Mouse (Mus musculus): ENCODE results near the gene Susd1. TPM values are rescaled to one million over a fixed set of nuclear protein-coding genes. Genes with fewer than 3 reads are reported as not detected.

Susd1 gene
- polyA plus RNA-seq, 1 experiment, result 1.6 TPM

- Histone ChIP-seq H3K27ac (ENCODE audit: insufficient read depth, low read depth, low read length) (no peak overlapping the region), H3K36me3 (ENCODE audit: control insufficient read depth, insufficient read depth, low read length) (no peaks in the 10 kb centered on the region), H3K4me3 (ENCODE audit: low read depth, low read length) (no peak overlapping the region), H3K27me3 (ENCODE audit: control insufficient read depth, insufficient read depth, low read length) (no peaks in the 10 kb centered on the region), H3K4me1 (ENCODE audit: control insufficient read depth, insufficient read depth, insufficient read length, low read length) (no peaks in the 10 kb centered on the region)
- WGBS, result 88% methylated on average over 9 of the region's 9 CpGs
- TF ChIP-seq CTCF (IDR thresholded peaks at IDR 0.05; ENCODE audit: extremely low read depth, insufficient read length, insufficient replicate concordance, low read depth, low read length) (no peak), POLR2A (IDR thresholded peaks at IDR 0.05; ENCODE audit: low read depth, low read length) (no peak)
These were observed 137.2 kb downstream of the Susd1 start for GRCm38 (mm10) chr4:59301025-59301815.

- Histone ChIP-seq H3K36me3 (ENCODE audit: control insufficient read depth, insufficient read depth, low read length) (no peaks in the 10 kb centered on the region), H3K27me3 (ENCODE audit: control insufficient read depth, insufficient read depth, low read length) (no peaks in the 10 kb centered on the region), H3K27ac (ENCODE audit: insufficient read depth, low read depth, low read length) (no peak overlapping the region), H3K4me3 (ENCODE audit: low read depth, low read length) (no peak overlapping the region), H3K4me1 (ENCODE audit: control insufficient read depth, insufficient read depth, insufficient read length, low read length) (peaks cover 5% of the 10 kb centered on the region)
- TF ChIP-seq CTCF (IDR thresholded peaks at IDR 0.05; ENCODE audit: extremely low read depth, insufficient read length, insufficient replicate concordance, low read depth, low read length) (no peak), POLR2A (IDR thresholded peaks at IDR 0.05; ENCODE audit: low read depth, low read length) (no peak)
- 68% methylated on average over 7 of the region's 7 CpGs for WGBS
These were observed 139.5 kb downstream of the Susd1 start for GRCm38 (mm10) chr4:59298719-59299496.

- TF ChIP-seq CTCF (IDR thresholded peaks at IDR 0.05; ENCODE audit: extremely low read depth, insufficient read length, insufficient replicate concordance, low read depth, low read length), result no peak
- no peak for TF ChIP-seq POLR2A (IDR thresholded peaks at IDR 0.05; ENCODE audit: low read depth, low read length)
- WGBS, result 82% methylated on average over 6 of the region's 6 CpGs
- no peak overlapping the region for H3K27ac ChIP-seq (ENCODE audit: insufficient read depth, low read depth, low read length)
These were observed 143.3 kb downstream of the Susd1 start for GRCm38 (mm10) chr4:59295127-59295526.

GRCm38 (mm10) chr4:59294661-59295060, 143.8 kb downstream of the Susd1 start:
- TF ChIP-seq CTCF (IDR thresholded peaks at IDR 0.05; ENCODE audit: extremely low read depth, insufficient read length, insufficient replicate concordance, low read depth, low read length) (no peak), POLR2A (IDR thresholded peaks at IDR 0.05; ENCODE audit: low read depth, low read length) (no peak)
- no peaks in the 10 kb centered on the region for H3K36me3 ChIP-seq (ENCODE audit: control insufficient read depth, insufficient read depth, low read length)
- WGBS, result 71% methylated on average over 3 of the region's 3 CpGs

More at GRCm38 (mm10) chr4:59295127-59295526, 143.3 kb downstream of the Susd1 start:
- H3K36me3 ChIP-seq (ENCODE audit: control insufficient read depth, insufficient read depth, low read length), result no peaks in the 10 kb centered on the region
- no peaks in the 10 kb centered on the region for H3K27me3 ChIP-seq (ENCODE audit: control insufficient read depth, insufficient read depth, low read length)
- peaks cover 5% of the 10 kb centered on the region for H3K4me1 ChIP-seq (ENCODE audit: control insufficient read depth, insufficient read depth, insufficient read length, low read length)
- no peak overlapping the region for H3K4me3 ChIP-seq (ENCODE audit: low read depth, low read length)

GRCm38 (mm10) chr4:59291914-59292718, 146.3 kb downstream of the Susd1 start:
- peaks cover 5% of the 10 kb centered on the region for H3K4me1 ChIP-seq (ENCODE audit: control insufficient read depth, insufficient read depth, insufficient read length, low read length)
- no peak overlapping the region for H3K4me3 ChIP-seq (ENCODE audit: low read depth, low read length)
- H3K27me3 ChIP-seq (ENCODE audit: control insufficient read depth, insufficient read depth, low read length), result no peaks in the 10 kb centered on the region
- WGBS, result 75% methylated on average over 13 of the region's 13 CpGs
- TF ChIP-seq POLR2A (IDR thresholded peaks at IDR 0.05; ENCODE audit: low read depth, low read length) (no peak), CTCF (IDR thresholded peaks at IDR 0.05; ENCODE audit: extremely low read depth, insufficient read length, insufficient replicate concordance, low read depth, low read length) (no peak)
- H3K36me3 ChIP-seq (ENCODE audit: control insufficient read depth, insufficient read depth, low read length), result no peaks in the 10 kb centered on the region
- no peak overlapping the region for H3K27ac ChIP-seq (ENCODE audit: insufficient read depth, low read depth, low read length)

More at GRCm38 (mm10) chr4:59294661-59295060, 143.8 kb downstream of the Susd1 start:
- Histone ChIP-seq H3K4me3 (ENCODE audit: low read depth, low read length) (no peak overlapping the region), H3K27me3 (ENCODE audit: control insufficient read depth, insufficient read depth, low read length) (no peaks in the 10 kb centered on the region), H3K27ac (ENCODE audit: insufficient read depth, low read depth, low read length) (no peak overlapping the region), H3K4me1 (ENCODE audit: control insufficient read depth, insufficient read depth, insufficient read length, low read length) (peaks cover 5% of the 10 kb centered on the region)

GRCm38 (mm10) chr4:59290972-59291576, 147.4 kb downstream of the Susd1 start:
- WGBS, result 60% methylated on average over 6 of the region's 6 CpGs
- TF ChIP-seq POLR2A (IDR thresholded peaks at IDR 0.05; ENCODE audit: low read depth, low read length) (no peak), CTCF (IDR thresholded peaks at IDR 0.05; ENCODE audit: extremely low read depth, insufficient read length, insufficient replicate concordance, low read depth, low read length) (no peak)
- Histone ChIP-seq H3K27me3 (ENCODE audit: control insufficient read depth, insufficient read depth, low read length) (no peaks in the 10 kb centered on the region), H3K4me3 (ENCODE audit: low read depth, low read length) (no peak overlapping the region), H3K4me1 (ENCODE audit: control insufficient read depth, insufficient read depth, insufficient read length, low read length) (peaks cover 5% of the 10 kb centered on the region), H3K36me3 (ENCODE audit: control insufficient read depth, insufficient read depth, low read length) (no peaks in the 10 kb centered on the region), H3K27ac (ENCODE audit: insufficient read depth, low read depth, low read length) (no peak overlapping the region)

All from small intestine, adult 2 months (tissue).